Mouse (Mus musculus) embryo, embryonic 11.5 days (tissue): ENCODE results near the gene Cds1.

Experiments
- DNase-seq: peaks from one replicate; pipeline ENCODE4 v3.0.0-alpha.2; 2012; ENCODE audit warnings: low read depth, low spot score

Cds1 gene

GRCm38 (mm10) chr5:101776528-101776927, 11.6 kb downstream of the Cds1 start:
- no peak for DNase-seq

- DNase-seq: no peak
These were observed 14.5 kb downstream of the Cds1 start for GRCm38 (mm10) chr5:101779376-101779863.

GRCm38 (mm10) chr5:101780918-101781317, 16.0 kb downstream of the Cds1 start:
- DNase-seq: no peak

GRCm38 (mm10) chr5:101784328-101784727, 19.4 kb downstream of the Cds1 start:
- DNase-seq: no peak

GRCm38 (mm10) chr5:101784787-101785186, 19.9 kb downstream of the Cds1 start:
- DNase-seq: no peak

GRCm38 (mm10) chr5:101785921-101786614, 21.1 kb downstream of the Cds1 start:
- DNase-seq: no peak

- DNase-seq: no peak
These were observed 24.8 kb downstream of the Cds1 start for GRCm38 (mm10) chr5:101789770-101790169.

GRCm38 (mm10) chr5:101790560-101790959, 25.6 kb downstream of the Cds1 start:
- DNase-seq: no peak

GRCm38 (mm10) chr5:101792665-101793064, 27.7 kb downstream of the Cds1 start:
- DNase-seq: no peak

GRCm38 (mm10) chr5:101801891-101802290, 37.0 kb downstream of the Cds1 start:
- DNase-seq: no peak

- no peak for DNase-seq
These were observed 37.6 kb downstream of the Cds1 start for GRCm38 (mm10) chr5:101802358-101803022.

- DNase-seq: no peak
These were observed 46.6 kb downstream of the Cds1 start for GRCm38 (mm10) chr5:101811296-101812169.

- DNase-seq: no peak
These were observed 51.9 kb downstream of the Cds1 start for GRCm38 (mm10) chr5:101816822-101817221.

- no peak for DNase-seq
These were observed 54.3 kb downstream of the Cds1 start for GRCm38 (mm10) chr5:101819216-101819615.

- no peak for DNase-seq
These were observed 54.9 kb downstream of the Cds1 start for GRCm38 (mm10) chr5:101819844-101820243.

- DNase-seq: no peak
These were observed 56.1 kb downstream of the Cds1 start for GRCm38 (mm10) chr5:101821052-101821451.

GRCm38 (mm10) chr5:101821491-101822310, 56.8 kb downstream of the Cds1 start:
- no peak for DNase-seq

GRCm38 (mm10) chr5:101822311-101822670, 57.4 kb downstream of the Cds1 start:
- DNase-seq: no peak

GRCm38 (mm10) chr5:101825111-101825911, 60.4 kb downstream of the Cds1 start:
- DNase-seq: no peak

GRCm38 (mm10) chr5:101826531-101826970, 61.6 kb downstream of the Cds1 start:
- DNase-seq: peak; percentile 46
